Mouse (Mus musculus): ENCODE results near the gene Cenpq.

- TF ChIP-seq MAFK (IDR thresholded peaks at IDR 0.05; ENCODE audit: insufficient read depth, low read depth, low read length), result no peak
- no peak for TF ChIP-seq HCFC1 (IDR thresholded peaks at IDR 0.05; ENCODE audit: borderline replicate concordance, insufficient read depth, low read length)
- TF ChIP-seq ZNF384 (IDR thresholded peaks at IDR 0.05; ENCODE audit: low read depth, low read length), result no peak
These were observed 57.1 kb downstream of the Cenpq start for GRCm38 (mm10) chr17:40877741-40878140.
